Mouse (Mus musculus) heart, embryonic 13.5 days (tissue): Measurements from ENCODE around the gene Ccng1. TPM values are rescaled to one million over a fixed set of nuclear protein-coding genes. Genes with fewer than 3 reads are reported as not detected.
"Not testable (repeated sequence)": the region's sequence is repeated elsewhere in the genome, so short reads cannot be mapped to it uniquely, and the experiment has no call there.

Experiments
- ATAC-seq: fragments of 200-750 bp; cut with Nextera tagmentation; 2 replicates; pipeline ENCODE4 v1.8.0; 2017; ENCODE audit warnings: moderate TSS enrichment; ENCODE audit not compliant: insufficient number of reproducible peaks, low FRiP score, low TSS enrichment; ENCODE audit errors: extremely low read depth
- H3K27ac ChIP-seq: fragments of 300-500 bp; sonication (generic); replicated peaks from 2 replicates; pipeline ENCODE4 v1.5.1; 2015; ENCODE audit warnings: moderate library complexity, mild to moderate bottlenecking, inconsistent platforms
- H3K27me3 ChIP-seq: fragments of 300-500 bp; sonication (generic); replicated peaks from 2 replicates; pipeline ENCODE4 v1.6.1; 2015; ENCODE audit warnings: mild to moderate bottlenecking, inconsistent platforms
- H3K36me3 ChIP-seq: fragments of 300-500 bp; sonication (generic); 2 replicates; pipeline ENCODE4 v1.6.1; 2015; ENCODE audit warnings: mild to moderate bottlenecking, inconsistent platforms
- H3K4me1 ChIP-seq: fragments of 300-500 bp; sonication (generic); 2 replicates; pipeline ENCODE4 v1.6.1; 2015; ENCODE audit warnings: inconsistent platforms
- H3K4me2 ChIP-seq: fragments of 300-500 bp; sonication (generic); 2 replicates; pipeline ENCODE4 v1.6.1; 2015; ENCODE audit warnings: inconsistent platforms, mild to moderate bottlenecking, moderate library complexity
- H3K4me3 ChIP-seq: fragments of 300-500 bp; sonication (generic); 2 replicates; pipeline ENCODE4 v1.5.1; 2015; ENCODE audit warnings: moderate library complexity, mild to moderate bottlenecking, inconsistent platforms
- H3K9ac ChIP-seq: fragments of 300-500 bp; sonication (generic); 2 replicates; pipeline ENCODE4 v1.6.1; 2015; ENCODE audit warnings: inconsistent platforms, mild to moderate bottlenecking, moderate library complexity
- H3K9me3 ChIP-seq: fragments of 300-500 bp; sonication (generic); 2 replicates; pipeline ENCODE4 v1.6.1; 2016; ENCODE audit warnings: inconsistent platforms
- WGBS: fragments of 180-500 bp; shearing (Covaris S2); methylation state at CpG from one replicate; pipeline ENCODE4 v1.1.7; 2015; ENCODE audit warnings: mixed read lengths; 5-methylcytosine and 5-hydroxymethylcytosine counted together
- polyA plus RNA-seq: library from polyadenylated mRNA; unstranded; fragments of >200 nt; fragmentation: Nextera tagmentation; extraction: Ambion mirVana; gene quantifications from 2 replicates; pipeline ENCODE4 v1.2.1, GENCODE M21; 2015

Gene Ccng1
- polyA plus RNA-seq, 1 experiment from 2014 or later, result 119 TPM

DNA sequence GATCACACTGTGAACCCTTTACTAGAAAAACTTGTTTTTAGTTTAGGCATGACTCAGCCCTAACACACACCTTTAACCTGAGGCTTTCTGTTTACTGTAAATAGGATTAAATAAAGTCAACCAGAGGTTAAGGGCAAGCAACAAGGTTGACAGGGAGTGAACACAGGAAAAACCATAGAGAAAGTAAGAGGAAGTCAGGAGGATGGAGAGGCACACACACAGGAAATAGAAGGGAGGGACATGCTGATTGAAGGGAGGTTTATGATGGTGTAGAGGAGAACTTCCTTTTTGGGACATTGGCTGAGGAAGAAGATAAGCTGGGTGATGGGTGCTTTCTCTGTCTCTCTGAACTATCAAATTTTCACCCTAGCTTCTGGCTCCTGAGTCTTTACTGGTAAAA lies 36.8 kb downstream of the Ccng1 start:
- Histone ChIP-seq H3K9me3 (no peaks in the 10 kb centered on the region), H3K27me3 (no peaks in the 10 kb centered on the region)
- no peak for ATAC-seq

GRCm38 (mm10) chr11:40715524-40715923 lies 39.6 kb downstream of the Ccng1 start:
- Histone ChIP-seq H3K27me3 (no peaks in the 10 kb centered on the region), H3K4me2 (no peak overlapping the region), H3K36me3 (peaks cover 95% of the 10 kb centered on the region), H3K9ac (no peak overlapping the region), H3K9me3 (no peaks in the 10 kb centered on the region), H3K27ac (no peak overlapping the region), H3K4me3 (no peak overlapping the region), H3K4me1 (no peaks in the 10 kb centered on the region)
- no peak for ATAC-seq
- 92% methylated on average over 5 of the region's 5 CpGs for WGBS

More for the DNA sequence above, 36.8 kb downstream of the Ccng1 start:
- H3K36me3 ChIP-seq, result peaks cover 95% of the 10 kb centered on the region
- H3K9ac ChIP-seq, result no peak overlapping the region
- H3K4me2 ChIP-seq, result no peak overlapping the region
- no peak overlapping the region for H3K27ac ChIP-seq
- H3K4me3 ChIP-seq, result no peak overlapping the region
- H3K4me1 ChIP-seq, result no peaks in the 10 kb centered on the region

DNA sequence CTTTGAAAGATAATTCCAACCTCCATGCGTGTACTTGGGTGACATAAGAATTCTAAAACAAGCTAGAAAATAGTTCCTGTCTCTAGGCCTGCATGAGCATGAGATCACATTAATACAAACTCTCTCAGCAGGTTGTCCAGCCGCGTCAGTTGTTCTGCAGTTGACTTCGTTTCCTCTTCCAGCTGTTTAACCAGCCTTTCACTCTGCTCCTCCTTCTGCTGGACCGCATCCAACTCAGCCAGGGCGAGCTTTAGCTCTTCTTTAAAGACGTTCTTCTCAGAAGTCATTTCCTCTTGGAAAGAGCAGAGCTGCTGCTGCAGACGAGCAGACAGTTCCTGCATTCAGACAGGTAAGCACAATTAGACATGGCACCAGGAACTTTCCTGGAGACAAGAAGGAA lies 41.3 kb downstream of the Ccng1 start:
- WGBS, result 76% methylated on average over 8 of the region's 8 CpGs

GRCm38 (mm10) chr11:40709899-40710298 lies 45.2 kb downstream of the Ccng1 start:
- H3K9me3 ChIP-seq, ATAC-seq, H3K4me1 ChIP-seq, H3K4me2 ChIP-seq, H3K9ac ChIP-seq, H3K27me3 ChIP-seq, H3K4me3 ChIP-seq, H3K27ac ChIP-seq: not testable (repeated sequence)
- WGBS, result 86% methylated on average over 6 of the region's 6 CpGs
- H3K36me3 ChIP-seq, result peaks cover 95% of the 10 kb centered on the region

More for the DNA sequence above, 41.3 kb downstream of the Ccng1 start:
- Histone ChIP-seq H3K9ac (no peak overlapping the region), H3K4me2 (no peak overlapping the region), H3K27ac (no peak overlapping the region), H3K9me3 (no peaks in the 10 kb centered on the region), H3K4me1 (no peaks in the 10 kb centered on the region), H3K4me3 (no peak overlapping the region), H3K27me3 (no peaks in the 10 kb centered on the region), H3K36me3 (peaks cover 96% of the 10 kb centered on the region)
- ATAC-seq, result no peak

Other genes starting within 250 kb of the Ccng1 start
- 106 and 114 TPM in 2 replicates for gene Mat2b, start 60.1 kb downstream of the Ccng1 start, polyA plus RNA-seq
- 45.6 and 48.9 TPM in 2 replicates for gene Hmmr, start 21.9 kb downstream of the Ccng1 start, polyA plus RNA-seq
- gene Nudcd2, start 21.6 kb downstream of the Ccng1 start, polyA plus RNA-seq, result 102 and 106 TPM in 2 replicates